ENCODE assay signal across 20 mouse cellular contexts in the genomic region with DNA sequence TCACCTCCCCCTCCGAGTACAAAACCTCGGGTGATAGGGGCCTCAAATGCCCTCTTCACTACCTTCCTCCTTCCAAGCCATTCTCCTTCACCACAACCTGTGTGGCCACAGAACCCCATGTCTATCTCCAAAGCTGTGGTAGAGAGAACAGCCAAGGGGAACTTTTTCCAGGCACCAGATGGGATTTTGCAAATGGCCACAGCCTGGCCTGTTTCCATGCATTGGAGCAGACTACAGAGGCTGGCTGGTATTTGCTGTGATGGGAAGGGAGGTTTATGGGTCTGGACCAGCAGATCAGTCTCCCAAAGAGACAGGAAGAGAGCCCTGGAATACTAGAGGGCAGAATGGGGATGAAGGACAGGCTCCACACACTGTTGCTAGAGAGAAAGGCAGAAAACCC.
"Had no signal": no experiment of that assay in that cellular context is flagged by ENCODE, and none has a peak within 500 bp of the region (broad histone marks: within the 10 kb centered on the region; RNA-seq: fewer than 3 reads in every experiment).

No protein-coding gene starts in this region.

- DNase-seq: kidney, adult 18-20 months; kidney, adult 9 months; kidney, postnatal 14 days; kidney, postnatal 4 days; liver; lung, adult 18-20 months; lung, postnatal 10 days; lung, postnatal 36 days; thymus, adult 18-20 months; thymus, postnatal 36 days had no signal

- H3K27me3 ChIP-seq: limb, embryonic 12.5 days; liver, embryonic 12.5 days; liver, embryonic 15.5 days; lung, embryonic 15.5 days; midbrain, embryonic 13.5 days; neural tube, embryonic 13.5 days had no signal

- ATAC-seq: liver, embryonic 12.5 days; midbrain, embryonic 13.5 days; midbrain, embryonic 16.5 days had no signal

- H3K4me3 ChIP-seq: limb, embryonic 12.5 days; liver, embryonic 12.5 days; liver, embryonic 15.5 days; lung, embryonic 15.5 days; megakaryocyte, embryonic 14.5 days; midbrain, embryonic 10.5 days; midbrain, embryonic 13.5 days; myocyte; neural tube, embryonic 13.5 days had no signal

- H3K36me3 ChIP-seq: liver, embryonic 12.5 days; liver, embryonic 15.5 days; lung, embryonic 15.5 days; midbrain, embryonic 13.5 days; neural tube, embryonic 13.5 days had no signal

- H3K4me1 ChIP-seq: liver, embryonic 12.5 days; liver, embryonic 15.5 days; megakaryocyte, embryonic 14.5 days had no signal

- H3K4me2 ChIP-seq: limb, embryonic 12.5 days; liver, embryonic 12.5 days; liver, embryonic 15.5 days; lung, embryonic 15.5 days; midbrain, embryonic 13.5 days; neural tube, embryonic 13.5 days had no signal

- H3K9ac ChIP-seq: limb, embryonic 12.5 days; liver, embryonic 12.5 days; liver, embryonic 15.5 days; lung, embryonic 15.5 days; midbrain, embryonic 13.5 days; neural tube, embryonic 13.5 days had no signal

- H3K9me3 ChIP-seq: limb, embryonic 12.5 days; liver, embryonic 12.5 days; liver, embryonic 15.5 days; lung, embryonic 15.5 days; megakaryocyte, embryonic 14.5 days; midbrain, embryonic 10.5 days; midbrain, embryonic 13.5 days; neural tube, embryonic 13.5 days had no signal

- H3K27ac ChIP-seq: limb, embryonic 12.5 days; liver, embryonic 12.5 days; liver, embryonic 15.5 days; lung, embryonic 15.5 days; midbrain, embryonic 13.5 days had no signal
